Mouse (Mus musculus): ENCODE results near the gene Inmt. TPM values are rescaled to one million over a fixed set of nuclear protein-coding genes. Genes with fewer than 3 reads are reported as not detected.

Gene Inmt
- polyA plus RNA-seq, 1 experiment, result 30.3 TPM

- Histone ChIP-seq H3K27me3 (replicated peaks; ENCODE audit: control insufficient read depth, insufficient read depth, low read length) (no peaks in the 10 kb centered on the region), H3K4me1 (ENCODE audit: control insufficient read depth, insufficient read depth, low read length) (no peaks in the 10 kb centered on the region), H3K27ac (ENCODE audit: insufficient read depth, low read depth, low read length) (no peak overlapping the region), H3K36me3 (ENCODE audit: control insufficient read depth, insufficient read depth, low read length) (no peaks in the 10 kb centered on the region), H3K4me3 (ENCODE audit: insufficient read depth, low read depth, low read length) (no peak overlapping the region)
- 83% methylated on average over 5 of the region's 5 CpGs for WGBS
- no peak for DNase-seq
- TF ChIP-seq CTCF (conservative IDR thresholded peaks at IDR 0.05; ENCODE audit: insufficient read depth, insufficient read length, low read depth, low read length) (no peak), POLR2A (IDR thresholded peaks at IDR 0.05; ENCODE audit: low read depth, low read length) (no peak)
Observed at GRCm38 (mm10) chr6:55126576-55126975, 48.3 kb downstream of the Inmt start.

GRCm38 (mm10) chr6:55123056-55123455, 51.8 kb downstream of the Inmt start:
- Histone ChIP-seq H3K4me3 (ENCODE audit: insufficient read depth, low read depth, low read length) (no peak overlapping the region), H3K36me3 (ENCODE audit: control insufficient read depth, insufficient read depth, low read length) (no peaks in the 10 kb centered on the region), H3K4me1 (ENCODE audit: control insufficient read depth, insufficient read depth, low read length) (0 out of 2 replicates have a peak, but pooled peaks cover under 1% of the 10 kb centered on the region), H3K27me3 (replicated peaks; ENCODE audit: control insufficient read depth, insufficient read depth, low read length) (no peaks in the 10 kb centered on the region), H3K27ac (ENCODE audit: insufficient read depth, low read depth, low read length) (no peak overlapping the region)
- DNase-seq, result no peak
- WGBS, result 32% methylated on average over 4 of the region's 4 CpGs
- TF ChIP-seq CTCF (conservative IDR thresholded peaks at IDR 0.05; ENCODE audit: insufficient read depth, insufficient read length, low read depth, low read length), result no peak
- TF ChIP-seq POLR2A (IDR thresholded peaks at IDR 0.05; ENCODE audit: low read depth, low read length), result no peak

Other genes starting within 250 kb of the Inmt start
- gene Nod1, start 202.4 kb downstream of the Inmt start, polyA plus RNA-seq (2012; rRNA removed), result 14.0 and 18.7 TPM in 2 replicates
- 13.5 and 15.9 TPM in 2 replicates for gene Ggct, start 182.1 kb downstream of the Inmt start, polyA plus RNA-seq (2012; rRNA removed)
- 31.4 and 35.9 TPM in 2 replicates for gene Gars, start 137.0 kb downstream of the Inmt start, polyA plus RNA-seq (2012; rRNA removed)
- 0.98 and 1.5 TPM in 2 replicates for gene Crhr2, start 42.0 kb downstream of the Inmt start, polyA plus RNA-seq (2012; rRNA removed)
- gene Mindy4, start 28.3 kb upstream of the Inmt start, polyA plus RNA-seq (2012; rRNA removed), result 14.3 and 14.6 TPM in 2 replicates
- gene Aqp1, start 161.4 kb upstream of the Inmt start, polyA plus RNA-seq (2012; rRNA removed), result 1,148 and 1,467 TPM in 2 replicates
- 0.36 and 0.61 TPM in 2 replicates for gene Ghrhr, start 201.3 kb upstream of the Inmt start, polyA plus RNA-seq (2012; rRNA removed)